Mouse (Mus musculus) hindbrain, embryonic 16.5 days (tissue): ENCODE results near the gene Nqo1. TPM values are rescaled to one million over a fixed set of nuclear protein-coding genes. Genes with fewer than 3 reads are reported as not detected.

Experiments used
- ATAC-seq: fragments of 200-750 bp; cut with Nextera tagmentation; 2 replicates; pipeline ENCODE4 v1.8.0; 2017; ENCODE audit warnings: moderate TSS enrichment, moderate library complexity
- H3K27ac ChIP-seq: fragments of 300-500 bp; sonication (generic); 2 replicates; pipeline ENCODE4 v1.5.1; 2014; ENCODE audit warnings: low read depth, mild to moderate bottlenecking, control low read depth, low read length, moderate library complexity
- H3K27me3 ChIP-seq: fragments of 300-500 bp; sonication (generic); replicated peaks from 2 replicates; pipeline ENCODE4 v1.6.1; 2014; ENCODE audit warnings: low read length; ENCODE audit not compliant: control insufficient read depth, insufficient read depth
- H3K36me3 ChIP-seq: fragments of 300-500 bp; sonication (generic); 2 replicates; pipeline ENCODE4 v1.6.1; 2014; ENCODE audit warnings: mild to moderate bottlenecking, low read length, moderate library complexity, mixed read lengths; ENCODE audit not compliant: control insufficient read depth, insufficient read depth
- H3K4me1 ChIP-seq: fragments of 300-500 bp; sonication (generic); 2 replicates; pipeline ENCODE4 v1.6.1; 2014; ENCODE audit warnings: low read depth, low read length; ENCODE audit not compliant: control insufficient read depth, insufficient read depth
- H3K4me2 ChIP-seq: fragments of 300-500 bp; sonication (generic); 2 replicates; pipeline ENCODE4 v1.6.1; 2014; ENCODE audit warnings: mild to moderate bottlenecking, low read length, control low read depth, moderate library complexity
- H3K4me3 ChIP-seq: fragments of 300-500 bp; sonication (generic); 2 replicates; pipeline ENCODE4 v1.5.1; 2014; ENCODE audit warnings: mild to moderate bottlenecking, low read length, control low read depth, moderate library complexity
- H3K9ac ChIP-seq: fragments of 300-500 bp; sonication (generic); 2 replicates; pipeline ENCODE4 v1.6.1; 2014; ENCODE audit warnings: low read depth, mild to moderate bottlenecking, control low read depth, low read length, moderate library complexity
- H3K9me3 ChIP-seq: fragments of 300-500 bp; sonication (generic); 2 replicates; pipeline ENCODE4 v1.6.1; 2014; ENCODE audit warnings: mild to moderate bottlenecking, low read length, moderate library complexity; ENCODE audit not compliant: control insufficient read depth
- WGBS: fragments of 180-500 bp; shearing (Covaris S2); extraction: QIAGEN DNeasy Blood & Tissue Kit; methylation state at CpG from one replicate; pipeline ENCODE4 v1.1.7; 2014; 5-methylcytosine and 5-hydroxymethylcytosine counted together
- polyA plus RNA-seq: library from polyadenylated mRNA; unstranded; fragments of >200 nt; fragmentation: Nextera tagmentation; extraction: Ambion mirVana; gene quantifications from 2 replicates; pipeline ENCODE4 v1.2.1, GENCODE M21; 2015

Nqo1 gene
- polyA plus RNA-seq, 1 experiment from 2014 or later: 15.1 TPM

GRCm38 (mm10) chr8:107395397-107395796 is 7.6 kb downstream of the Nqo1 start:
- Histone ChIP-seq H3K9me3 (no peaks in the 10 kb centered on the region), H3K4me3 (no peak overlapping the region), H3K27me3 (no peaks in the 10 kb centered on the region), H3K9ac (no peak overlapping the region), H3K4me2 (no peak overlapping the region), H3K27ac (no peak overlapping the region), H3K36me3 (no peaks in the 10 kb centered on the region), H3K4me1 (no peaks in the 10 kb centered on the region)
- no peak for ATAC-seq

- WGBS: 72% methylated on average over 4 of the region's 4 CpGs
- Histone ChIP-seq H3K9ac (no peak overlapping the region), H3K27ac (no peak overlapping the region), H3K4me3 (no peak overlapping the region), H3K4me1 (peaks cover 4% of the 10 kb centered on the region), H3K36me3 (no peaks in the 10 kb centered on the region), H3K27me3 (no peaks in the 10 kb centered on the region), H3K9me3 (no peaks in the 10 kb centered on the region), H3K4me2 (no peak overlapping the region)
- no peak for ATAC-seq
Measured at GRCm38 (mm10) chr8:107391136-107391516, 11.9 kb downstream of the Nqo1 start.

- Histone ChIP-seq H3K4me2 (no peak overlapping the region), H3K9ac (no peak overlapping the region), H3K27me3 (no peaks in the 10 kb centered on the region), H3K36me3 (no peaks in the 10 kb centered on the region), H3K9me3 (no peaks in the 10 kb centered on the region), H3K4me3 (no peak overlapping the region), H3K27ac (no peak overlapping the region), H3K4me1 (peaks cover 4% of the 10 kb centered on the region)
- 90% methylated on average over 16 of the region's 16 CpGs for WGBS
- ATAC-seq: no peak
Measured at GRCm38 (mm10) chr8:107390476-107391135, 12.4 kb downstream of the Nqo1 start.

- 56% methylated on average over 8 of the region's 8 CpGs for WGBS
Measured at GRCm38 (mm10) chr8:107389557-107389956, 13.4 kb downstream of the Nqo1 start.

GRCm38 (mm10) chr8:107387861-107388260 is 15.1 kb downstream of the Nqo1 start:
- no peaks in the 10 kb centered on the region for H3K36me3 ChIP-seq
- H3K27ac ChIP-seq: no peak overlapping the region
- H3K27me3 ChIP-seq: no peaks in the 10 kb centered on the region
- H3K4me1 ChIP-seq: peaks cover 4% of the 10 kb centered on the region
- H3K9me3 ChIP-seq: no peaks in the 10 kb centered on the region
- ATAC-seq: no peak
- H3K9ac ChIP-seq: no peak overlapping the region
- 68% methylated on average over 5 of the region's 5 CpGs for whole genome bisulfite sequencing
- no peak overlapping the region for H3K4me2 ChIP-seq
- no peak overlapping the region for H3K4me3 ChIP-seq

More at GRCm38 (mm10) chr8:107389557-107389956, 13.4 kb downstream of the Nqo1 start:
- no peak overlapping the region for H3K4me3 ChIP-seq
- H3K36me3 ChIP-seq: no peaks in the 10 kb centered on the region
- H3K4me1 ChIP-seq: peaks cover 4% of the 10 kb centered on the region
- ATAC-seq: peak; percentile 88
- H3K9ac ChIP-seq: no peak overlapping the region
- H3K27ac ChIP-seq: no peak overlapping the region
- no peaks in the 10 kb centered on the region for H3K9me3 ChIP-seq
- H3K4me2 ChIP-seq: no peak overlapping the region
- H3K27me3 ChIP-seq: no peaks in the 10 kb centered on the region

- Histone ChIP-seq H3K9ac (no peak overlapping the region), H3K4me1 (peaks cover 4% of the 10 kb centered on the region), H3K27ac (no peak overlapping the region), H3K36me3 (no peaks in the 10 kb centered on the region), H3K4me3 (no peak overlapping the region), H3K9me3 (no peaks in the 10 kb centered on the region), H3K4me2 (no peak overlapping the region), H3K27me3 (no peaks in the 10 kb centered on the region)
- 31% methylated on average over 3 of the region's 3 CpGs for WGBS
- no peak for ATAC-seq
Measured at GRCm38 (mm10) chr8:107386642-107387041, 16.4 kb downstream of the Nqo1 start.

- Histone ChIP-seq H3K4me2 (no peak overlapping the region), H3K27ac (no peak overlapping the region), H3K4me3 (no peak overlapping the region), H3K36me3 (no peaks in the 10 kb centered on the region), H3K4me1 (peaks cover 4% of the 10 kb centered on the region), H3K9me3 (no peaks in the 10 kb centered on the region), H3K27me3 (no peaks in the 10 kb centered on the region), H3K9ac (no peak overlapping the region)
- 50% methylated on average over 5 of the region's 5 CpGs for WGBS
- no peak for ATAC-seq
Measured at GRCm38 (mm10) chr8:107386171-107386570, 16.8 kb downstream of the Nqo1 start.

GRCm38 (mm10) chr8:107385063-107385462 is 17.9 kb downstream of the Nqo1 start:
- H3K4me1 ChIP-seq: peaks cover 4% of the 10 kb centered on the region
- H3K4me2 ChIP-seq: no peak overlapping the region
- no peak overlapping the region; the same call in 1 of the 2 replicates for H3K9ac ChIP-seq
- H3K27me3 ChIP-seq: no peaks in the 10 kb centered on the region
- H3K9me3 ChIP-seq: no peaks in the 10 kb centered on the region
- peaks cover 4% of the 10 kb centered on the region for H3K36me3 ChIP-seq
- no peak overlapping the region for H3K4me3 ChIP-seq
- no peak overlapping the region for H3K27ac ChIP-seq
- 76% methylated on average over 2 of the region's 2 CpGs for WGBS
- no peak for ATAC-seq

- H3K4me1 ChIP-seq: peaks cover under 1% of the 10 kb centered on the region
- WGBS: 58% methylated on average over 5 of the region's 5 CpGs
- no peak for ATAC-seq
Measured at GRCm38 (mm10) chr8:107384651-107385050, 18.4 kb downstream of the Nqo1 start.

More at GRCm38 (mm10) chr8:107384651-107385050, 18.4 kb downstream of the Nqo1 start:
- H3K4me2 ChIP-seq: no peak overlapping the region
- H3K9ac ChIP-seq: no peak overlapping the region; the same call in 1 of the 2 replicates
- H3K4me3 ChIP-seq: no peak overlapping the region
- peaks cover 5% of the 10 kb centered on the region for H3K36me3 ChIP-seq
- no peaks in the 10 kb centered on the region for H3K9me3 ChIP-seq
- no peaks in the 10 kb centered on the region for H3K27me3 ChIP-seq
- H3K27ac ChIP-seq: no peak overlapping the region
